Mouse (Mus musculus): Measurements from ENCODE around the gene Ccrl2. TPM values are rescaled to one million over a fixed set of nuclear protein-coding genes. Genes with fewer than 3 reads are reported as not detected.

The Ccrl2 gene
- total RNA-seq, 2 experiments from 2014 or later, result 6.3 to 9.1 TPM

DNA sequence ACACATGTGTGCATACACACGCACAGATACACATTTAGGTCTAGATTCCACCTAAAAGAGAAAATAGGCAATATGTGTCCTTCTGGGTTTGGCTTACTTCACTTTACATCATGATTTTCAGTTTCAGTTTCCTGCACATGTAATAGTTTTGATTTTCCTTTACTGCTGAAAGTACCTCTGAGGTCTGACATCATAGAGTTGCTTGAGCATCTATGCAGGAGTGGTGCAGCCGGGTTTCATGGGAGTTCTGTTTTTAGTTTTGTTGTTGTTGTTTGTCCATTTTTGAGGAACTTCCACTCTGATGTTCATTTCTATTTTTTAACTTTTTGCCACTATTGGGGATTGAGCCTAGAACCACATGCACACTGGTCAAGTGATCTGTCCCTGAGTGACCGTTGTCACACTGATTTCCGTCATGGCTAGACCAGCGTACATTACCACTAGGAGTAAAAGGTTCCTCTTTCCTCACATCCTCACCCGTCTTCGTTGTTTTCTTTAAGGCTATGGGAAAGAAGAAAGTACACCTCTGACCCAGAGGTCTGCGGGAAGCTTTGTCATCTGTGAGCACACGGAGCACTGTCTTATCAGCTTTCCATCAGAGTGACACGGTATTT lies 1.7 kb upstream of the Ccrl2 start:
- DNase-seq, result peak in 1 of 2 experiments; percentile 11

DNA sequence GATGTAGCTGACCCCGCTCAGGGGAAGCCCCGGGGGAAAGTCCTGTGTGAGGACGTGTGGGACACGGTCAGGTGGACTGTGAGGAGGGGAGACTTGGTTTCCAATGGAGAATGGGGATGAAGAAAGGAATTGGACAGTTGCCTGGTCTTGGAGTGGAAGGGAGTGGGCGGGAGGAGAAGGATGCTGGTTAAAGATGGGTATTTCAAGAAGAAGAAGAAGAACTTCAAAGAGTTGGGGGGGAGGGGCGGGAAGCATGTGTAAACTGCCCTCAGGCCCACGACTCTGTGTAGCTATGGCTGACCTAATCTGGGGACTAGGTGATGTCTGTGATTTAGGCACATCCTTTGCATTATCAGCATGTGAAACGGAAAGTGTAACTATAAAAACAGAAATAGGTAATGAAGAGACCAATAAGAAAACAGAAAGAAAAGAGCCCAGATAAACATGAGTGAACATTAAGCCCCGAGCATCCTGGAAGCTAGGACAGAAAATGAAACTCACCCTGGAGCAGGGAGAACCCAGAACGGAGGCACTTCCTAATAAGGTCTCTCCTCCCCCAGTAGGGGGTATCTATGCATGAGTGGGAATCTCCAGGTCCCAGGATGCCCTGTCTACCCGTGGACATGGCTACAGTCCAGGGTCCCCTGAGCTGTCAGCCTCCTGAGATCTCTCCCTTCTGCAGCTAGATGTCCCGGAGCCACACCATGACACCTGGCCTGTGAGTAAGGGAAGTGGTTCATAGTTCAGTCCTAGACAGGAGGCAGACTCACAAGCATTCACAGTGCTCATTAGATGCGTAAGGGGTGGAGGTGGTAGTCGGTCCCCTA lies 438 bp upstream of the Ccrl2 start:
- DNase-seq, result no peak

DNA sequence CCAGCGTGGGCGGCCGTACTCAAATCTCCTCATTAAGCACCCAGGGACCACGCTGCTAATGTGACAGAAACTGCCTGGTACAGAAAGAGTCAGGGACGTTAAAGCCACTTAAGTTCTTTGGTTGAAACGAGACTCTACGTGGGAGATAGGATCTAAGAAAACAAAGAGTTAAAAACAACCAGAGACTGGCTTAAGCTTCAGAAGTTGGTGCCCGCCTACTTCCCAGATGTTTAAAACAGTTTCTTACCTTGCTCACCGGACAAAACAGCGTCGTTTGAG lies 861 bp downstream of the Ccrl2 start:
- DNase-seq, result no peak

DNA sequence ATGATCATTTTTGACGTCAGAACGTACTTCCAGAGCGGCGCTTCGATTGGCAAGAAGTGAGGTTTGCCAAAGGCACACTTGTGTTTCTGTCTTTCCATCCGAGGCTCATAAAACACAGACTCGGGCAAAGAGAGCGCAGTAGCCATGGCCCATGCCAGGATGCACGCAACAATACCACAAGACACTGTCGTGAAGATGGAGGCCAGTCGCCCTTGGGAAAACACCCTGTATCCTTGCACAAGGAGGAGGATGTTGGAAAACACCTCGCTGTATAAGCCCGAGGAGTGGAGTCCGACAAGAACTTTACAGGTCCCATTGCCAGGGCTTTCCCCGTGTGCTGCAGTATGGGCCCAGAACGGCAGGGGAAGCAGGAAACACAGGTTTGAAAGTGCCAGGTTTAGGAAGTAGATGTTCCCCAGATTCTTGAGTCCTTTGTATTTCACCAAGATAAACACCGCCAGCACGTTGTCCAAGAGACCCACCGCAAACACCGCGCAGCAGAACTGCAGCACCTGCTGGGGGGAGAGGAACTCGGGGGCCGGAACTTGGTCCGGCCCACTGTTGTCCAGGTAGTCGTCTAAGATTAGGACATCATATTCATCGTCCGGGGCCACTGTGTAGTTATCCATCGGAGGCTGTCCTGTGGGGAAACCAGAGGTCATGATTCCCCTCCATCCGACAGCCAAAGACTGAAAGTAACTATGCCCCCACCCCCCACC lies 1.4 kb downstream of the Ccrl2 start:
- peak; percentile 14 to 57 for DNase-seq

DNA sequence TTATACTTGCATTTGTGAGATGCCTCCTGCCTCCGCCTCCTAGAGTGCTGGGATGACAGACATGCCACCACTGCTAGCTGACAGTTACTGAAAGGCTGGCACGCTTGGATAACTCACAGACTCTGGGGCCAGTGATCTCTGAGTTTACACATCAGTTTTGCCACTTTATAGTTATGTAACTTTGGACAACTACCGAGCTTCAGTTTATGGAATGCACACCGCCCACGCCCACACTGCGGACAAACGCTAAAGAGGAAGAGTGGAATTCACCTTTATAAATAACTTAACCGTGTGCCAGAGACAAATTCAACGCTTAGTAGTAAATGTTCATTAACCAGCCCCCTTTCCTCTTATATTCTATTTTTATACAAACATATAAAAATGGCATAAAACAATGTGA lies 2.4 kb downstream of the Ccrl2 start:
- DNase-seq, result no peak

DNA sequence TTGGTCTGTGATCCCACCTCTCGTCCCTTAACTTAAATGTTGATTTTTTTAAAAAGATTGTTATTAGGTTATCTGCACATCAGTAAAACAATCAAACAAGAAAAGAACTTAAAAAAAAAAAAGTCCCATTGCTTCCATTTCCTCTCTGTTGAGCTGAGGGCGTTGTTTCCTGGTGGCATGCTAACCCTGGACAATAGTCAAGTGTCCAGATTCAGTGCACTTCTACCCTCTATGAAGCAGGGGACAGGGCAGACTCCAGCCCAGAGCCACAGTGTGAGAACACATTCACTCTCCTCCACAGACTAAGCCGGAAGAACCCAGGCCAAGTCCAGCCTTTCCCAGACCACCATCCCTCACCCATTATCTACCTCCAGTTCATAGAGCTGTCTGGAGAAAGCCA lies 8.9 kb downstream of the Ccrl2 start:
- peak in 1 of 2 experiments; percentile 27 for DNase-seq

DNA sequence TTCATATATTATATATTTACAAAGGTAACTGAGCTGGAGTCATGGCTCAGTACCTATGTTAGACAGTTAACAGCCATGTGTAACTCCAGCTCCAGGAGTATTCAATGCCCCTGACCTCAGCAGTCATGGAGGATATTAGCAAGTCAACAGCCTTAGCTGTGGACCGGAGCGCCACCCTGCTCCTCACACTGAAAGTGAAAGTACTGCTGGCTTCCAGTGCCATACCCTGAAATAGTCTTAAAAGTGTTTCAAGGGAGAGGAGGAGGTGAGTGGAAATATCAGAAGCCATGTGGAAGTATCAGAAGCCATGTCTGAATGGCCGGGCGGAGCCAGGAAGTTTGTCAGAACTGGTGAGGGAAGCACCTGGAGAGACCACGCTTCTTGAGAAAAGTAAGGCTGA lies 10.1 kb downstream of the Ccrl2 start:
- DNase-seq, result peak in 1 of 2 experiments; percentile 23

DNA sequence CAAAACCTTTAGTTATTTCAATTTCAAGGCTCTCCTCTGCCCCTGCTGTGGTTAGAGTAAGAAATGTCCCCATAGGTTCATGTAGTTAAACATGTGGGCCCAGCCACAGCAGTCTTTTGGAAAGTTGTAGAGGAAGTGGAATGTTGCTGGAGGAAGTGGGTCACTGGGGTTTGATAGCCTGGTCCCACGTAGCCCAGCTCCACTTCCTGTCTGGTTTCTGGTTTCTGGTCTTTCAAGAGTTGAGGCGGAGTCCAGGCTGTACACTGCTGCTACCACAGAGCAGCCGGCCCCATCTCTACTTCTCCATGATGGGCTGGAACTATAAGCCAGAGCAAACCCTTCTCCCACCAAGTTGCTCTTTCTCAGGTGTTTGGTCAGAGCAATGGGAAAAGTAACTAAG lies 11.1 kb downstream of the Ccrl2 start:
- DNase-seq, result peak in 1 of 2 experiments; percentile 42

DNA sequence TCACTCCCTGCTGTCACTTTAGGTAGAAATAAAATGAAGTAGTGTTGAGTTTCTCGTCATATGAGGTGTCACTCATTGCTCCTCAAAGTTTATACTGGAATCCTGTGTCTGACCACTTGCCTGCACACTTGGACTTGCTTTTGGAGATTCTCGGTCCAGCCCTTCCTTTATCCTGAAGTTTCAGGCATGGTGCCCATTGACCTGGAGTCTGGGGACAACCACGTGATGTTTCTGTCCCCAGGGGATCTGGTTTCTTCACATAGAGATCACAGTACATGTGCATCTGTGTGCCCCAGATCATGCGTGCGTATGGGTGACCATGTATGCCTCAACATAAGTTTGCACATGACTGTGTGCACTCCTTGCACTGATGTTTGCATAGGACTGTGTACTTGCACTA lies 15.1 kb downstream of the Ccrl2 start:
- peak; percentile 75 to 81 for DNase-seq

DNA sequence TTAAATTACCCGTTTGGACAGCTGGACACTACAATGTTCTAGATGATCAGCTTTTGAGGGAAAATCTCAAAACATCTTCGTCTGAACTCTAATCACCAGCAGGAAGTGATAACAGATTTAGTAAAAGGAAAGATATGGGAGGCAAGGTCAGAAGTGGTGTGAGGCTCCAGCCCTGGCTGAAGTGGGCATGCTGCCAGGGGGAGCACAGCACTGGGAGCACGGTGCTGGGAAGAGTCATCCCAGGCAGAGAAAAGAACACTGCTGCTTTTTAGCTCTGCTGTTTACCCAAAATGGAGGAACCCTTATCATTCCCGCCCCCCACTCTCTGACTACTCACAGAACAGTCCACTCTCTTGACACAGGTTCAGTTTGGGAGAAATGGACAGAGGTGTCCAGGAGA lies 17.4 kb downstream of the Ccrl2 start:
- DNase-seq, result peak in 1 of 2 experiments; percentile 12

DNA sequence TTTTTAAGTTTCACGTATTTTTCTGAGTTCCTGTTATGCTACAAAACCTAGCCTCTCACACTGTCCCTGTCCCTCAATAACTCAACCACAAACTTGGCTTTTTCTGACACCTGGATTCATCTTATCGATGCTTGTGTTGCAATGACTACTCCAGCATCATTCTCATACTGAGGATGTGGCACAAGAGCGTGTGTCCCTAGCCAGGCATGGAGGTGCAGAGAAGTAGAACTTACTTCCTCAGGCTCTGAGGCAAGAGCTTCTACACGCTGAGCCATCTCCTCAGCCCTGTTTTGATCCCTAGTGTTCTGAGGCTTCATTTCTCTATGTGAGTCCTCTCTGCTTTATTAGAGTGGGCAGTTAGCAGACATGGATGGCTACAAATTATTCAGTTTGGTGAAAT lies 23.6 kb downstream of the Ccrl2 start:
- no peak for DNase-seq

DNA sequence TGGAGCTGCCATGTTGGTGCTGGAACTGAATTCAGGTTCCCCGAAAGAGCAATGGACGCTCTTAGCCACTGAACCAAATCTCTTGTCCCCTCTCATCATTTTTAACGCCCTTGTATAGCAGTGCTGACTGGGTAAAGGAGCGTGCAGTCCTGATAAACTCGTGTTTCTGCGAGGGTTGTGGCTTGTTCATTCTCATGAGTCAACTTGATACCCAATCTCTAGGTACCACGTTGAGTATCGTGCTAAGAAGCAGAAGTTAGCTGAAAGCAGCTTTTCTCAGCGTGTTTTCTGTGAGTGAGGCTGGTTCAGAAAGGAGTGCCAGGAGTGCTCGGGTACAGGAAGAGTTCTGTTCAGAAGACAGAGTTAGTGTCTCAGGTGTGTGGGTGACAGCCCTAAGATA lies 30.5 kb downstream of the Ccrl2 start:
- DNase-seq, result no peak

DNA sequence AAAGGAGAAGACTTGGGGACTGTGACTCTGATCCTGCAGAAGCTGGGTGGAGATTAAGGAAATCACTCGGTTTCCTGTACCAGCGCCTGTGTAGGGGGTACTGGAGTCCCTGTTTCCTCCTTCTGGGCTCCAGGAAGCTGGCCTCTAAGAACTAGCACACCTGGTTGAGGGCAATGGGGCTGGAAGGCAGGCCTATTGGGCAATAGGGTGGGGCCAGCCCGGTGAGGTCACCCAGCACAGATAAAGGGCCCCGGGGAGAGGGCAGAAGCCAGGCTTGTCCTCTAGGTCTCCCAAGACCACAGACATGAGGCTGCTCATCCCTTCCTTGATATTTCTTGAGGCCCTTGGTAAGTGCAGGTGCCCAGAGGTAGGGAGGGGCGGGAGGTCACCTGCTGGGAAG lies 38.3 kb downstream of the Ccrl2 start, which contains the start of gene Ltf:
Ltf (plus strand) TSS at position 250 of the 400 bp plus-strand sequence.
- DNase-seq, result no peak

DNA sequence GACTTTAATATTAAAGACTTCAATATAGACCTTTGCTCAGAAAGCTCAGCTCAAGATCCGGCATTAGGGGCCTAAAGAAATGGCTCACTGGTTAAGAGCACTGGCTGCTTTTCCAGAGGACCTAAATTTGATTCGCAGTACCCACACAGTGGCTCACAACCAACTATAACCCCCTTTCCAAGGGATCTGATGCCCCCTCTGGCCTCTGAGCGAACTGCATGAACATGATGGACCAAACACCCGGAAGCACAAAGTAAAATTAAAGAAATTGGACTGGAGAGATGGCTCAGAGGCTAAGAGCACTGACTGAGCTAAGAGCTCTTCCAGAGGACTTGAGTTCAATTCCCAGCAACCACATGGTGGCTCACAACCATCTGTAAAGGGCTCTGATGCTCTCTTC lies 41.7 kb downstream of the Ccrl2 start:
- no peak for DNase-seq

DNA sequence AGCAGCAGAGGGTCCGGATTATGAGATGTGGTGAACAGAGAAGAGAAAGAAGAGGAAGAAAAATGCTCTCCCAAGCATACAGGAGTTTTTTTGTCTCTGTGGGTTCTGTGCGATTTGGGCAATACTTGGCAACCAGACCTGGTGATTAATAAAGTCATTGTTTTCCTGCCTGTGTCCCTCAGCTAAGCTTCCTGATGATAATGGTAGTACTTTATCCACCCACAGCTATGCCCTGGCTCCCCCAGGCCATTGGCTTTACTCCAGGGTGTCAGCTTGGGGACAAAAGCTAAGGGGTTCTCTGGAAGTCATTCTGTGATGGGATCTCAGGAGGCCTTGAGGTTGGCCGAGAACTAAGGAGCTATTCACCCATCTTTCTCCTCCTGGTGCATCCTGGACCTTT lies 45.3 kb downstream of the Ccrl2 start:
- no peak for DNase-seq

DNA sequence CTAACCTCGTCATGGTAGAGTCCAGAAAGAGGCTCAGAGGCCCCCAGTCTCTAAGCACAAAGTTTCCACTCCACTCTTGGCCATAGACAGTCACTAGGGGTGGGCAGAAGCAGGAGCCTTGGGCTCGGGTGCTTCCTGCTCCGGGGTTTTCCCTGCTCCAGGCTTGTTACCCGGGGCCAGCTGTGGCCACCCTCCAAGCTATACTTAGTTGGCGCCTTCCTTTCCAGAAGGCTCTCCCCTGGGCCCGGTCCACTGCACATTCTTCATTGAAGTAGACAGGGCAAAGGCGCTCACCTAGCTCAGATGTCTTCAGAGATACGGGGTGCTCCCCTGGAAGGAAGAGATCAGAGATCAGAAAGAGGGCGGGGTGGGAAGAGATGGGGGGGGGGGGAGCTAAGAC lies 45.8 kb downstream of the Ccrl2 start:
- DNase-seq, result peak in 1 of 2 experiments; percentile 23

DNA sequence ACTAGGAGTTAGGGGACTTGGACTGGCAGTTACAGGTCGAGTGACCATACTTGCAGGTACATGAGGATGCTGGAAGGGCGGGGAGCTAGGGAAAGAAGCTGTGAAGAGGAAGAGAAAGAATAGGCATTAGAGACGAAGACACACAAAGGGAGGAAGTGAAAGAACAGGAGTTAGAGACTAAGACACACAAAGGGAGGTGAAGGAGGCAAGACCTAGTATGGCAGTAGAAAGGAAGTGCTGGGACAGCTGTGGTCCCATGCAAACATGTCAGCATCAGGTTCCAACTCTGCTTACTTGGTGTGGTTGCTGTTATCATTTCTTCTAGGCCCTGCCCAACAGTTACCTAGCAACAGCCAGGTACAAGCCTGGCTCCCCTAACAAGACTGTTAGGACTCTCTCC lies 47.6 kb downstream of the Ccrl2 start:
- DNase-seq, result no peak

DNA sequence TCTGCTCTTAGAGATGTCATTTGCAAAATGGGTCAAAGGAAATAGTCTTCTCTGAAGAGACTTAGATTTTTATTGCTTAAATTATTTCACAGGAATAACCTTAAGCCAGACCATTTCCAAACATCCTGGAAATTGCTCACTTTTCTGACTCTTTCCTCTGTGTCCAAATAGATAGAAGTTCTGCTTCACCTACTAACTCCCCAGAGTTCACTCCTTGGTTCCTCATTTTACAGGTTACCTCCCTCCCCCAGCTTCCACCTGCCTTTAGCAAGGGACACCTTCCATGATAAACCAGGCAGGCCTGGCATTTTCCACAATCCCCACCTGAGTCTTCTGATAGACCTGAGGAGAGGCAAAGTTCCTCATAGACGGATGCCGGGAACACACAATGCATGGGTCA lies 50.8 kb downstream of the Ccrl2 start:
- DNase-seq, result no peak

Other genes with a start within 250 kb of the Ccrl2 start
- not detected for gene Prss44, start 243.5 kb downstream of the Ccrl2 start, total RNA-seq (2021)
- not detected for gene Prss43, start 230.8 kb downstream of the Ccrl2 start, total RNA-seq (2021)
- not detected for gene Prss45, start 222.9 kb downstream of the Ccrl2 start, total RNA-seq (2021)
- gene Prss46, start 213.0 kb downstream of the Ccrl2 start, total RNA-seq (2021), result not detected
- not detected for gene Prss50, start 199.6 kb downstream of the Ccrl2 start, total RNA-seq (2021)
- 10 to 100 TPM; 13.2 to 14.8 TPM for gene Als2cl, start 177.6 kb downstream of the Ccrl2 start, total RNA-seq (2021)
- gene Tmie, start 177.4 kb downstream of the Ccrl2 start, total RNA-seq (2021), result 1 to 10 TPM; 1.5 to 2.1 TPM
- gene Fam240a, start 140.7 kb downstream of the Ccrl2 start, total RNA-seq (2021), result not detected
- gene Tdgf1, start 111.4 kb downstream of the Ccrl2 start, total RNA-seq (2021), result not detected
- 100 to 1,000 TPM; 239 to 298 TPM for gene Lrrc2, start 106.0 kb downstream of the Ccrl2 start, total RNA-seq (2021)
- gene Rtp3, start 66.9 kb downstream of the Ccrl2 start, total RNA-seq (2021), result 1 to 10 TPM; 2.9 to 3.8 TPM
- 1 to 10 TPM in 1 of 2 experiments, under 1 TPM in 1; 0.10 to 9.8 TPM for gene Ltf, start 38.2 kb downstream of the Ccrl2 start, total RNA-seq (2021)
- 10 to 100 TPM; 87.3 to 89.0 TPM for gene Lrrfip2, start 60.1 kb upstream of the Ccrl2 start, total RNA-seq (2021)
- 1 to 10 TPM; 5.5 to 7.7 TPM for gene Mlh1, start 214.3 kb upstream of the Ccrl2 start, total RNA-seq (2021)
- gene Epm2aip1, start 214.4 kb upstream of the Ccrl2 start, total RNA-seq (2021), result 10 to 100 TPM; 22.5 to 24.2 TPM